Mouse (Mus musculus): ENCODE data around the gene Gm9602.
"Not testable (repeated sequence)": the region's sequence is repeated elsewhere in the genome, so short reads cannot be mapped to it uniquely, and the experiment has no call there.

Gene Gm9602

GRCm38 (mm10) chr14:4776037-4776436 is at the start of gene Gm9602:
Gene Gm9602 (plus strand): TSS chr14:4776337.
- DNase-seq (ENCODE audit: low spot score in 2 of 2) = not testable (repeated sequence)

GRCm38 (mm10) chr14:4806421-4806820 is 30.3 kb downstream of the Gm9602 start:
- DNase-seq (ENCODE audit: low spot score in 2 of 2) = not testable (repeated sequence)

GRCm38 (mm10) chr14:4821950-4822349 is 45.8 kb downstream of the Gm9602 start:
- not testable (repeated sequence) for DNase-seq (ENCODE audit: low spot score in 2 of 2)

Measured in right cerebral cortex, postnatal 36 days (tissue).